Mouse (Mus musculus) layer of hippocampus, adult 18-20 months (tissue): ENCODE measurements at regions not wholly inside any gene's neighbourhood (a gene's known extent, or its start where the extent isn't known, plus 50 kb on each side); places are given as distances from the start of the nearest gene placed in this dataset.
A peak's percentile ranks its signal among the peaks of the same experiment; 100 is the strongest.

Experiments used
- DNase-seq, 2 experiments: peaks; one replicate each; pipeline ENCODE4 v3.0.0; 2022; ENCODE audit warnings: low spot score in 2 of 2

DNA sequence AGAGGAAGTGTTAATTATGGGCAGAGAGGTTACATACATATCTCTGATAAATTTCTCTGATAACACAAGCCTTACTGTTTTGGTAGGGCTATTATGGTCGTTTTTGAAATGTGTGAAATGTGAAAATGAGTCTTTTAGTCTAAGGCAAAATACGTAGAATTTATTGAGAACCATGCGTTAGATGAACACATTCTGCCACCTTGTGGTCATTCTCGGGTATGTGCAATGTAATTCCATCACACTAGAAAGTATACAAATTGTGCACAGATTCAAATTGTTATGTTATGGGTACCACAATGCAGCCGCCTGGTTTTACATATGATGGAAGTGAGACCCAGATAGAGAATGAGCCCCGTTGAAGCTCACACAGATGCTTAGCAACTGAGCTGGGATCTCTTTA, 138.7 kb downstream of the Cdr1 start:
- DNase-seq = peak in 1 of 2 experiments; percentile 48

GRCm38 (mm10) chrX:61043147-61043546, 142.2 kb downstream of the Cdr1 start:
- DNase-seq = peak in 1 of 2 experiments; percentile 1
